In the genomic region with DNA sequence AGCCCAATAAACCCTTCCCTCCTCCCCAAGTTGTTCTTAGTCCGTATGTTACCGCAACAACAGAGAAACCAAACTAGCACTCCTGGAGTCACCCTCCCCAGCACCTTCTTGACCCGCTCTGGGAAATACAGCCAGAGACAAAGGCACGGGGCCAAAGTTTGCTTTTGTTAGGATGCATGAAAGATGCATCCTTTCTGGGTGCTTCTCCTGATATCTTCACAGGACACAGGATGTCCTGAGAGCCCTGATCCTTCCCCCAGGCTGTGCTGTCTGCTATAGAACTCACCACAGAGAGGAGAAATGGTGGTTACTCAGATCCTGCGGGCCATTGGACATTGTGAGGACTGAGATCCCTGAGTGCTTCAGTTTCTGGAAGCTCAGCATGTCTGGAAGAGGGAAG, we compare ENCODE assay signal across 26 mouse cellular contexts.
"Had no signal": no experiment of that assay in that cellular context is flagged by ENCODE, and none has a peak within 500 bp of the region (broad histone marks: within the 10 kb centered on the region; RNA-seq: fewer than 3 reads in every experiment).

No protein-coding gene starts in this region.

- DNase-seq: heart, postnatal 10 days; heart, postnatal 14 days; heart, postnatal 36 days; heart, postnatal 4 days; kidney, adult 11 months; kidney, adult 18-20 months; kidney, adult 2 months; kidney, adult 8-10 months; kidney, adult 9 months; kidney, postnatal 10 days; kidney, postnatal 14 days; kidney, postnatal 4 days; layer of hippocampus, adult 9-11 months; layer of hippocampus, postnatal 36 days had no signal

- H3K4me1 ChIP-seq: intestine, embryonic 15.5 days had no signal

- H3K27ac ChIP-seq: heart, embryonic 15.5 days; hindbrain, embryonic 12.5 days; hindbrain, embryonic 13.5 days; hindbrain, embryonic 14.5 days; hindbrain, embryonic 15.5 days; hindbrain, postnatal 0 days; intestine, embryonic 15.5 days; kidney, embryonic 15.5 days; kidney, postnatal 0 days; layer of hippocampus, adult 2 months; left cerebral cortex, adult 2 months had no signal

- H3K27me3 ChIP-seq: heart, embryonic 15.5 days; hindbrain, embryonic 12.5 days; hindbrain, embryonic 13.5 days; hindbrain, embryonic 15.5 days; intestine, embryonic 15.5 days; kidney, embryonic 15.5 days had no signal

- H3K36me3 ChIP-seq: heart, embryonic 15.5 days; hindbrain, embryonic 10.5 days; hindbrain, embryonic 12.5 days; hindbrain, embryonic 13.5 days; hindbrain, embryonic 15.5 days; intestine, embryonic 15.5 days; kidney, embryonic 15.5 days had no signal

- H3K4me3 ChIP-seq: heart, embryonic 15.5 days; hindbrain, embryonic 10.5 days; hindbrain, embryonic 12.5 days; hindbrain, embryonic 13.5 days; hindbrain, embryonic 15.5 days; intestine, embryonic 15.5 days; kidney, embryonic 15.5 days; layer of hippocampus, adult 2 months; left cerebral cortex, adult 2 months had no signal

- H3K9me3 ChIP-seq: heart, embryonic 15.5 days; hindbrain, embryonic 10.5 days; hindbrain, embryonic 12.5 days; hindbrain, embryonic 13.5 days; hindbrain, embryonic 15.5 days; intestine, embryonic 15.5 days; kidney, embryonic 15.5 days had no signal

- H3K9ac ChIP-seq: heart, embryonic 15.5 days; hindbrain, embryonic 12.5 days; hindbrain, embryonic 13.5 days; hindbrain, embryonic 14.5 days; hindbrain, embryonic 15.5 days; intestine, embryonic 15.5 days; kidney, embryonic 15.5 days had no signal
